Comparison of ENCODE assay signal across 8 mouse cellular contexts in the genomic region with DNA sequence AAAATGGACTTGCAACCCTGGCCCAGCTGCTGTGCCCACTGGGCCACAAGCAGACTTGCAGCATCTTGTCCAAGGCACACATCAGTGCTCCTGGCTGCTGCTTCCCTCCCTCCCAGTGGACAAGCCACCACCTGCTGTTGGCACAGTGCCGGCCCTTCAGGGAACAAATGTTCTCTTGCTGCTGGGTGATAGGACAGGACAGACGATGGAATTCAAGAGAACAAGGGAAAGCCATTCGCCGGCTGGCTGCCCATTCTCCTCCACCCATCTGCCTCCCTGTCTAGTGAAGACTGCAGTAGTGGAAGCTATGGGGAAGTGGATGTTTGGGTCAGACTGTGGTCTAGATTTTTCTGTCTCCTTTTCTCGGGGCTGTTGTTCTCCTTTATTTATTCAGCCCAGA.
DNase-seq lines count a peak whose midpoint lies in the region; ATAC-seq and TF ChIP-seq lines count a peak whose summit lies in the region.

No protein-coding gene starts in this region.

- no peaks in the 10 kb centered on the region for H3K27me3 ChIP-seq in kidney, adult 2 months (replicated peaks; ENCODE audit: control insufficient read depth, insufficient read depth, low read length)
- no peaks in the 10 kb centered on the region for H3K27me3 ChIP-seq in lung, embryonic 14.5 days (ENCODE audit: insufficient read depth, low read length)
- H3K27me3 ChIP-seq in liver, embryonic 11.5 days (replicated peaks; ENCODE audit: control insufficient read depth, insufficient read depth, low read length) = no peaks in the 10 kb centered on the region
- H3K27me3 ChIP-seq in liver, embryonic 12.5 days (replicated peaks) = no peaks in the 10 kb centered on the region

- no peak overlapping the region for H3K27ac ChIP-seq in gastrocnemius, adult 2 months
- H3K27ac ChIP-seq in kidney, adult 2 months (ENCODE audit: insufficient read depth, low read depth, low read length) = no peak overlapping the region
- H3K27ac ChIP-seq in lung, embryonic 14.5 days (ENCODE audit: low read depth) = no peak overlapping the region
- no peak overlapping the region for H3K27ac ChIP-seq in liver, embryonic 11.5 days (ENCODE audit: low read depth, low read length)
- H3K27ac ChIP-seq in liver, embryonic 12.5 days = no peak overlapping the region

- no peak overlapping the region for H3K4me3 ChIP-seq in gastrocnemius, adult 2 months
- no peak overlapping the region for H3K4me3 ChIP-seq in kidney, adult 2 months (ENCODE audit: insufficient read depth, low read depth, low read length)
- no peak overlapping the region for H3K4me3 ChIP-seq in lung, embryonic 14.5 days (ENCODE audit: low read depth, low read length)
- no peak overlapping the region for H3K4me3 ChIP-seq in liver, embryonic 11.5 days (ENCODE audit: low read depth, low read length)
- no peak overlapping the region for H3K4me3 ChIP-seq in liver, embryonic 12.5 days

- H3K9me3 ChIP-seq in lung, embryonic 14.5 days (ENCODE audit: low read depth, low read length) = no peaks in the 10 kb centered on the region
- H3K9me3 ChIP-seq in liver, embryonic 11.5 days (ENCODE audit: control insufficient read depth, low read length) = no peaks in the 10 kb centered on the region
- no peaks in the 10 kb centered on the region for H3K9me3 ChIP-seq in liver, embryonic 12.5 days (replicated peaks)

- no peak for TF ChIP-seq POLR2A in kidney, adult 2 months (IDR thresholded peaks at IDR 0.05; ENCODE audit: low read depth, low read length)

- 30% methylated on average over 5 of the region's 5 CpGs for WGBS in kidney, adult 2 months
- WGBS in lung, embryonic 14.5 days = 33% methylated on average over 5 of the region's 5 CpGs
- WGBS in liver, embryonic 11.5 days = 58% methylated on average over 5 of the region's 5 CpGs
- WGBS in liver, embryonic 12.5 days (ENCODE audit: insufficient replicate concordance) = 48% methylated on average over 5 of the region's 5 CpGs

- no peaks in the 10 kb centered on the region for H3K36me3 ChIP-seq in kidney, adult 2 months (ENCODE audit: control insufficient read depth, insufficient read depth, low read length)
- H3K36me3 ChIP-seq in lung, embryonic 14.5 days (ENCODE audit: insufficient read depth) = no peaks in the 10 kb centered on the region
- H3K36me3 ChIP-seq in liver, embryonic 11.5 days (ENCODE audit: control insufficient read depth, insufficient read depth, low read length) = no peaks in the 10 kb centered on the region
- H3K36me3 ChIP-seq in liver, embryonic 12.5 days = no peaks in the 10 kb centered on the region

- H3K4me2 ChIP-seq in lung, embryonic 14.5 days = no peak overlapping the region
- no peak overlapping the region for H3K4me2 ChIP-seq in liver, embryonic 11.5 days
- H3K4me2 ChIP-seq in liver, embryonic 12.5 days = no peak overlapping the region

- no peaks in the 10 kb centered on the region for H3K4me1 ChIP-seq in kidney, adult 2 months (ENCODE audit: control insufficient read depth, insufficient read depth, low read length)
- no peaks in the 10 kb centered on the region for H3K4me1 ChIP-seq in lung, embryonic 14.5 days (ENCODE audit: insufficient read depth)
- H3K4me1 ChIP-seq in liver, embryonic 11.5 days (replicated peaks; ENCODE audit: control insufficient read depth, insufficient read depth, low read length) = no peaks in the 10 kb centered on the region
- H3K4me1 ChIP-seq in liver, embryonic 12.5 days = no peaks in the 10 kb centered on the region

- TF ChIP-seq CTCF in gastrocnemius, adult 2 months (IDR thresholded peaks at IDR 0.05) = no peak
- TF ChIP-seq CTCF in kidney, adult 2 months (conservative IDR thresholded peaks at IDR 0.05; ENCODE audit: insufficient read depth, insufficient read length, low read depth, low read length) = no peak
- no peak for TF ChIP-seq CTCF in lung, embryonic 14.5 days (IDR thresholded peaks at IDR 0.05; ENCODE audit: low read depth)

- peak; percentile 49; the same call in 1 of the 2 replicates for ATAC-seq in lung, embryonic 14.5 days (ENCODE audit: insufficient read depth)
- ATAC-seq in liver, embryonic 11.5 days (replicated peaks; ENCODE audit: low FRiP score) = no peak
- ATAC-seq in liver, embryonic 12.5 days = no peak

- intact Hi-C loops in gastrocnemius, adult 2 months (cut with DNase I) = no loop called here

- DNase-seq in brain, adult 2 months (ENCODE audit: low read depth, low spot score) = peak; percentile 86
- DNase-seq in cerebellum, postnatal 10 days = peak; percentile 92 to 96
- DNase-seq in gastrocnemius, adult 2 months = peak; percentile 67
- peak; percentile 79 for DNase-seq in kidney, adult 2 months
- DNase-seq in lung, embryonic 14.5 days = peak; percentile 24
- DNase-seq in ovary, postnatal 36 days (ENCODE audit: low spot score) = peak; percentile 46
- no peak for DNase-seq in liver, embryonic 11.5 days (ENCODE audit: low spot score)

- H3K9ac ChIP-seq in lung, embryonic 14.5 days = no peak overlapping the region
- H3K9ac ChIP-seq in liver, embryonic 11.5 days (ENCODE audit: low read depth, low read length) = no peak overlapping the region
- no peak overlapping the region for H3K9ac ChIP-seq in liver, embryonic 12.5 days
